Mouse (Mus musculus): ENCODE results near the gene Hexa. TPM values are rescaled to one million over a fixed set of nuclear protein-coding genes. Genes with fewer than 3 reads are reported as not detected.

Hexa gene
- total and polyA plus RNA-seq, 2 experiments from 2014 or later, result 43.6 to 49.6 TPM

DNA sequence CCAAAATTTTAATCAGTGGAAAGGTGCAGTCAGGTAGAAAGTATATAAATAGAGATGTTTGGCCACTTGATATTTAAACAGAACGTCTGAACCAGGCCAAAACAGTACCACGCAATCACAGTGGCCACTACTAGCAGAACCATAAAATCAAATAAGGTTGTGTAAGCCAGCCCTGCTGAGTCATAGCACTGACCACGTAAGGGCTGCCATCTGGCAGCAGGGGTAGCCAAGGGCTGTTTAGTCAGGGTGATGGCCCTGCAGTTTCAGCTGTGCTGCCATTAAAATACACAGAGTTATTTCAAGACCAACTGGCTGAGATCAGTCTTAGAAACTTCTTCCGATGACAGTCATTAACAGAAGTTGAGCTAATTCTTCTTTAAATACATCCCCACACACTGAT lies 5.5 kb upstream of the Hexa start:
- no peak overlapping the region for H3K4me2 ChIP-seq (ENCODE audit: low read depth, low read length, poor library complexity, severe bottlenecking)
- no peak for TF ChIP-seq CTCF (IDR thresholded peaks at IDR 0.05)
- H3K4me1 ChIP-seq (ENCODE audit: insufficient read depth, low read length), result no peaks in the 10 kb centered on the region
- DNase-seq (ENCODE audit: low spot score) (no peak), ATAC-seq (ENCODE audit: low FRiP score) (no peak)
- H3K27ac ChIP-seq (ENCODE audit: low read depth, low read length), result no peak overlapping the region
- no peak overlapping the region for H3K4me3 ChIP-seq (ENCODE audit: low read depth, low read length)
- H3K27me3 ChIP-seq (ENCODE audit: insufficient read depth, low read length), result no peaks in the 10 kb centered on the region
- WGBS, result 79% methylated on average over 4 of the region's 4 CpGs
- no peaks in the 10 kb centered on the region for H3K9me3 ChIP-seq (ENCODE audit: low read length)
- no peak overlapping the region for H3K9ac ChIP-seq (replicated peaks; ENCODE audit: low read length, poor library complexity, severe bottlenecking)
- H3K36me3 ChIP-seq (ENCODE audit: insufficient read depth, low read length), result no peaks in the 10 kb centered on the region

DNA sequence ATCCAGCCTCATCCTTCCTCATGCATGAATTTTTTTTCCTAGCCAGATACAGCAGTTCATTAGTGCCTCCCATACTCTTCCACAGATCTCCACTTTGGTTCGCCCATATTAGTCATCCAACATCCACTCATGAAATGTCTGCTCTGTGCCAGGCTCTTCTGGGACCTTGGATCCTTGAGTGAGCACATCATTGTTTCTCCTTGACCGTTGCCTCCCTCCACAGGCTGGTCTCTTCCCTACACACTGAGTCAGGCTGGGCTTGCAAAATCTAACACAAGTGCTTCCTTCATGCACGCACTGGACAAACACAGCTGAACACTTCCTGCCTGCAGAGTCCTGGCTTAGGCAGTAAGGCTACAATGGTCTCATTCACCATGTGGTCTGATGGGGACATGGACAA lies 1.7 kb upstream of the Hexa start:
- Histone ChIP-seq H3K9ac (replicated peaks; ENCODE audit: low read length, poor library complexity, severe bottlenecking) (no peak overlapping the region), H3K4me3 (ENCODE audit: low read depth, low read length) (no peak overlapping the region), H3K4me2 (ENCODE audit: low read depth, low read length, poor library complexity, severe bottlenecking) (no peak overlapping the region), H3K9me3 (ENCODE audit: low read length) (no peaks in the 10 kb centered on the region), H3K36me3 (ENCODE audit: insufficient read depth, low read length) (no peaks in the 10 kb centered on the region), H3K27ac (ENCODE audit: low read depth, low read length) (no peak overlapping the region), H3K27me3 (ENCODE audit: insufficient read depth, low read length) (no peaks in the 10 kb centered on the region), H3K4me1 (ENCODE audit: insufficient read depth, low read length) (peaks cover 11% of the 10 kb centered on the region; the same call in 1 of the 2 replicates)
- ATAC-seq (ENCODE audit: low FRiP score), result no peak
- WGBS, result 82% methylated on average over 3 of the region's 3 CpGs
- 0 out of 2 replicates have a peak, but pooled peaks have one; percentile 2 for TF ChIP-seq CTCF (IDR thresholded peaks at IDR 0.05)
- no peak for DNase-seq (ENCODE audit: low spot score)

- no peak for ATAC-seq (ENCODE audit: low FRiP score)
- 93% methylated on average over 6 of the region's 6 CpGs for WGBS
- H3K9ac ChIP-seq (replicated peaks; ENCODE audit: low read length, poor library complexity, severe bottlenecking), result no peak overlapping the region
These were observed 2.3 kb downstream of the Hexa start for GRCm38 (mm10) chr9:59541617-59542016.

DNA sequence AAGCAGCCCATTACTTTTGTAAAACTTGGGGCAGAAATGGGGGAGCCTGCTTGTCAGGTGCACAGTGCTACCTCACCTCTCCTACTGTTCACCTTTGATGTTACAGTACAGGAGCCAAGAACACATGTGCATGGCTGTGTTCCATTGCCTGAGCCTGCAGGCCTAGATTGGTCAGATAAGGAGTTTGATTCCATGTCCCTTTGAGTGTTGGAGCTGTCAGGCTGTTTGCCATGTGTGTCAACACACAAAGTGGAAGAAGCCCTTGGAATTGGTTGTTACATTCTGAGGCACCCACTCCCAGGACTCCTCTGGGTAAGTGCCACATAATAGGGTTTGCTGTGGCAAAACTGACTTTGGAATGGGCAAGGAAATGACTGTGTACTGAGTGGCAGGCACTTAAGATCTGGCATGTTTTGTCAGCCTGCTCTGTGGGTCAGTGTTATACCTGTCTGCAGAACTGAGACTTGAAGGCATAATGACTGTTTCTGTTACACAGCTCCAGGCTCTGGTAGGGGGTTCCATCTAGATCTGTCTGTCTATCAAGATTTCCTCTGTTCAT lies 3.5 kb downstream of the Hexa start:
- Histone ChIP-seq H3K36me3 (ENCODE audit: insufficient read depth, low read length) (no peaks in the 10 kb centered on the region), H3K9ac (replicated peaks; ENCODE audit: low read length, poor library complexity, severe bottlenecking) (no peak overlapping the region), H3K27ac (ENCODE audit: low read depth, low read length) (no peak overlapping the region), H3K4me3 (ENCODE audit: low read depth, low read length) (no peak overlapping the region), H3K9me3 (ENCODE audit: low read length) (no peaks in the 10 kb centered on the region), H3K4me1 (ENCODE audit: insufficient read depth, low read length) (peaks cover 11% of the 10 kb centered on the region; the same call in 1 of the 2 replicates), H3K4me2 (ENCODE audit: low read depth, low read length, poor library complexity, severe bottlenecking) (no peak overlapping the region), H3K27me3 (ENCODE audit: insufficient read depth, low read length) (no peaks in the 10 kb centered on the region)
- no peak for ATAC-seq (ENCODE audit: low FRiP score)
- no peak for DNase-seq (ENCODE audit: low spot score)
- no peak for TF ChIP-seq CTCF (IDR thresholded peaks at IDR 0.05)

More at GRCm38 (mm10) chr9:59541617-59542016, 2.3 kb downstream of the Hexa start:
- H3K4me2 ChIP-seq (ENCODE audit: low read depth, low read length, poor library complexity, severe bottlenecking), result no peak overlapping the region
- DNase-seq (ENCODE audit: low spot score), result no peak
- no peak for TF ChIP-seq CTCF (IDR thresholded peaks at IDR 0.05)
- H3K4me3 ChIP-seq (ENCODE audit: low read depth, low read length), result no peak overlapping the region
- H3K9me3 ChIP-seq (ENCODE audit: low read length), result no peaks in the 10 kb centered on the region
- no peaks in the 10 kb centered on the region for H3K27me3 ChIP-seq (ENCODE audit: insufficient read depth, low read length)
- peaks cover 11% of the 10 kb centered on the region; the same call in 1 of the 2 replicates for H3K4me1 ChIP-seq (ENCODE audit: insufficient read depth, low read length)
- no peaks in the 10 kb centered on the region for H3K36me3 ChIP-seq (ENCODE audit: insufficient read depth, low read length)
- H3K27ac ChIP-seq (ENCODE audit: low read depth, low read length), result no peak overlapping the region

DNA sequence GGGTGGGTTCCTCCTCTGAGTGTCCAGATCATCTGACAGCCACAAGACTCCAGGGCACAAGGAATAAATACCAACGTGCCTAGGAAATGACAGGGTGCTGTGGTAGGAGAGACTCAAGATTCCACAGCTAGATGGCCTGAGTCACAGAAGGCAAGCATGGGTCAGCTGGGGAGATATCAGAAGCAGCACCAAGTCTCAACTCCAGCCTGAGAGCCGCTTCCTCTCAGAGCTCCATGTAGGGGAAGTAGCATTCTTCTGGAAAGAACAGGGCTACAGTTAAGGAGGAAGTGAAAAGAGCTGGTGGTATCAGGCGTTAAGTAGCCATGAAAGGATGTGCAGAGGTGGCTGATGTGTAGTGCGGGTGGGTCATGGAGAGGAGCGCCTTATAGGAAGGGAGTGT lies 5.4 kb downstream of the Hexa start:
- Histone ChIP-seq H3K27ac (ENCODE audit: low read depth, low read length) (no peak overlapping the region), H3K9ac (replicated peaks; ENCODE audit: low read length, poor library complexity, severe bottlenecking) (no peak overlapping the region), H3K4me2 (ENCODE audit: low read depth, low read length, poor library complexity, severe bottlenecking) (no peak overlapping the region), H3K36me3 (ENCODE audit: insufficient read depth, low read length) (no peaks in the 10 kb centered on the region), H3K27me3 (ENCODE audit: insufficient read depth, low read length) (no peaks in the 10 kb centered on the region), H3K4me1 (ENCODE audit: insufficient read depth, low read length) (peaks cover 11% of the 10 kb centered on the region; the same call in 1 of the 2 replicates), H3K4me3 (ENCODE audit: low read depth, low read length) (no peak overlapping the region), H3K9me3 (ENCODE audit: low read length) (no peaks in the 10 kb centered on the region)
- ATAC-seq (ENCODE audit: low FRiP score) (no peak), DNase-seq (ENCODE audit: low spot score) (no peak)
- no peak for TF ChIP-seq CTCF (IDR thresholded peaks at IDR 0.05)
- WGBS, result 93% methylated on average over 5 of the region's 5 CpGs

DNA sequence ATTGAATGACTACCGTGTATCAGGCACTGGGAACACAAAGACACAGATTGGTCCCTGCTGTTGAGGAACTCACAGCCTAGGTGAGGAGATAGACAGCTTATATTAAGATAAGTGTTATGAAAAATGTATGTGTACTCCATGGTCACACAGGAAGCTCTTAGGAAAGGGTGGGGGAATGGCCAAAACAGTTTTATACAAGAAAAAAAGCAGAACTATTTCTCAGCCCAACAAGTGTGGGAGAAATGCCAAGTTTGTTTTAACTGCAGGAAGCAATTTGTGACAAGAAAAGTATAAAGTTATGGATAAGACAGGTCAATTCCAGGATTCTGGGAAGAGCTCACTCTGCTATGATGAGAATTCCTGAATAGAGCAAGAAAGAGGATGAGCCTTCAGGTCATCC lies 8.5 kb downstream of the Hexa start:
- ATAC-seq (ENCODE audit: low FRiP score), result no peak
- WGBS, result 93% methylated on average over 1 of the region's 1 CpGs
- no peak for TF ChIP-seq CTCF (IDR thresholded peaks at IDR 0.05)

More for the DNA sequence above, 8.5 kb downstream of the Hexa start:
- no peak for DNase-seq (ENCODE audit: low spot score)
- H3K4me3 ChIP-seq (ENCODE audit: low read depth, low read length), result no peak overlapping the region
- H3K27ac ChIP-seq (ENCODE audit: low read depth, low read length), result no peak overlapping the region
- H3K4me1 ChIP-seq (ENCODE audit: insufficient read depth, low read length), result no peaks in the 10 kb centered on the region
- no peak overlapping the region for H3K4me2 ChIP-seq (ENCODE audit: low read depth, low read length, poor library complexity, severe bottlenecking)
- peaks cover 3% of the 10 kb centered on the region; the same call in 1 of the 2 replicates for H3K36me3 ChIP-seq (ENCODE audit: insufficient read depth, low read length)
- no peaks in the 10 kb centered on the region for H3K9me3 ChIP-seq (ENCODE audit: low read length)
- H3K9ac ChIP-seq (replicated peaks; ENCODE audit: low read length, poor library complexity, severe bottlenecking), result no peak overlapping the region
- no peaks in the 10 kb centered on the region for H3K27me3 ChIP-seq (ENCODE audit: insufficient read depth, low read length)
